Mouse (Mus musculus) limb, embryonic 14.5 days (tissue): ENCODE measurements at regions not wholly inside any gene's neighbourhood (a gene's known extent, or its start where the extent isn't known, plus 50 kb on each side); places are given as distances from the start of the nearest gene placed in this dataset.

Experiments used
- ATAC-seq: fragments of 200-750 bp; cut with Nextera tagmentation; 2 replicates; pipeline ENCODE4 v1.8.0; 2017; ENCODE audit warnings: low read depth, moderate number of reproducible peaks, moderate TSS enrichment; ENCODE audit not compliant: low FRiP score
- DNase-seq: peaks from one replicate; pipeline ENCODE4 v3.0.0-alpha.2; 2015; ENCODE audit warnings: low spot score
- H3K27ac ChIP-seq: fragments of 300-500 bp; sonication (generic); replicated peaks from 2 replicates; pipeline ENCODE4 v1.5.1; 2014; ENCODE audit warnings: low read depth, mild to moderate bottlenecking, low read length, moderate library complexity, mixed read lengths
- H3K27me3 ChIP-seq: fragments of 300-500 bp; sonication (generic); 2 replicates; pipeline ENCODE4 v1.6.1; 2014; ENCODE audit warnings: low read length, mixed read lengths; ENCODE audit not compliant: control insufficient read depth, insufficient read depth
- H3K36me3 ChIP-seq: fragments of 300-500 bp; sonication (generic); 2 replicates; pipeline ENCODE4 v1.6.1; 2014; ENCODE audit warnings: mild to moderate bottlenecking, low read length, moderate library complexity, mixed read lengths; ENCODE audit not compliant: control insufficient read depth, insufficient read depth
- H3K4me1 ChIP-seq: fragments of 300-500 bp; sonication (generic); 2 replicates; pipeline ENCODE4 v1.6.1; 2014; ENCODE audit warnings: antibody characterized with exemption, low read length, mixed read lengths; ENCODE audit not compliant: control insufficient read depth, insufficient read depth
- H3K4me2 ChIP-seq: fragments of 300-500 bp; sonication (generic); replicated peaks from 2 replicates; pipeline ENCODE4 v1.6.1; 2014; ENCODE audit warnings: low read depth, mild to moderate bottlenecking, low read length, moderate library complexity; ENCODE audit not compliant: severe bottlenecking
- H3K4me3 ChIP-seq: fragments of 300-500 bp; sonication (generic); replicated peaks from 2 replicates; pipeline ENCODE4 v1.5.1; 2014; ENCODE audit warnings: low read length
- H3K9ac ChIP-seq: fragments of 300-500 bp; sonication (generic); 2 replicates; pipeline ENCODE4 v1.6.1; 2014; ENCODE audit warnings: mild to moderate bottlenecking, low read depth, low read length, moderate library complexity; ENCODE audit not compliant: severe bottlenecking
- H3K9me3 ChIP-seq: fragments of 300-500 bp; sonication (generic); 2 replicates; pipeline ENCODE4 v1.6.1; 2016; ENCODE audit warnings: low read length; ENCODE audit not compliant: control insufficient read depth
- POLR2A ChIP-seq: fragments of 200-500 bp; IDR thresholded peaks from 2 replicates; pipeline ENCODE4 v1.8.0; 2012; ENCODE audit warnings: inconsistent platforms, mild to moderate bottlenecking, moderate library complexity, borderline replicate concordance; ENCODE audit not compliant: insufficient read depth, insufficient read length; ENCODE audit errors: extremely low read depth
- WGBS: fragments of 180-500 bp; shearing (Covaris S2); extraction: QIAGEN DNeasy Blood & Tissue Kit; methylation state at CpG from one replicate; pipeline ENCODE4 v1.1.7; 2014; 5-methylcytosine and 5-hydroxymethylcytosine counted together

DNA sequence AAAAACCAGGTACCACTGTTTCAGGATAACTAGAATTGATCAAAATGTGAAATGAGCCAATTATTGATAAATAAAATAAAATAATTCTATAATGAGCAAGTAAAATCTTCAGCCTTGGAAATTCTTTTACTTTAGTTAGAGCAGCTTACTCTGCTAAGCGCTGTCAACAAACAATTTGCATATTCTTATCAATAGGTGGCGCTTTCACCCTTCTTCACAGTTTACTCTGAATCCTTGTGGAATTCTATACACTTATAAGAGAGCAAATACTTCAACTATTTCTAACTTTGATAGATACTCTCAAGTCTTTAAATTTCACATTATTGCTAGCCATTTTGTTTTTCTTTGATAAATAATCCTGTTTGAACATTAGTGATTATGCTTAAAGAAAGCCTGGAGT is 812.5 kb upstream of the Klhl1 start:
- no peak for TF ChIP-seq POLR2A
- Histone ChIP-seq H3K27me3 (no peaks in the 10 kb centered on the region), H3K27ac (no peak overlapping the region), H3K9me3 (no peaks in the 10 kb centered on the region), H3K9ac (no peak overlapping the region), H3K4me3 (no peak overlapping the region), H3K36me3 (no peaks in the 10 kb centered on the region), H3K4me2 (no peak overlapping the region), H3K4me1 (no peaks in the 10 kb centered on the region)
- 8% methylated on average over 2 of the region's 2 CpGs for WGBS
- peak; percentile 75 for DNase-seq
- no peak for ATAC-seq

DNA sequence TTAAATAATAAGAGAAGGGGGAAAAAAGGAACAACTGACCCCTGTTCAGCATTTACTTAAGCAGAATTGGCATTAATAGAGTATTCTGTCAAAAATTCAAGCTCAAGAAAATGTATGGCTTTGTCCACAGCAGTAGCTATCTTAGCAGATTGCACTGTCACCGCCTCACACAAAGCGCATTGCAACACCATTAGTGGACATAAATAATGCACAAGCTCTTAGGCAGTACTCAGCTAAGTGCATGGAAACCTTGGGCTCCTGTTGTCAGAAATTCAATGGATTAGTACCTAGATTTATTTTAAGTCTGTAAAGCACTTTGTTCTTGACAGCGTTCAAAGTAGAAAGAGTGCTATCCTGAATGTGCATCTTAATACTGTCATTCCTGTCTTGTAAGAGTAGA is 811.1 kb upstream of the Klhl1 start:
- H3K4me1 ChIP-seq: no peaks in the 10 kb centered on the region
- no peaks in the 10 kb centered on the region for H3K27me3 ChIP-seq
- peaks cover 2% of the 10 kb centered on the region; the same call in 1 of the 2 replicates for H3K9me3 ChIP-seq
- H3K4me2 ChIP-seq: no peak overlapping the region
- no peak for DNase-seq
- no peaks in the 10 kb centered on the region for H3K36me3 ChIP-seq
- no peak overlapping the region for H3K27ac ChIP-seq
- TF ChIP-seq POLR2A: no peak
- H3K9ac ChIP-seq: no peak overlapping the region
- 64% methylated on average over 3 of the region's 3 CpGs for WGBS
- no peak for ATAC-seq
- H3K4me3 ChIP-seq: no peak overlapping the region

DNA sequence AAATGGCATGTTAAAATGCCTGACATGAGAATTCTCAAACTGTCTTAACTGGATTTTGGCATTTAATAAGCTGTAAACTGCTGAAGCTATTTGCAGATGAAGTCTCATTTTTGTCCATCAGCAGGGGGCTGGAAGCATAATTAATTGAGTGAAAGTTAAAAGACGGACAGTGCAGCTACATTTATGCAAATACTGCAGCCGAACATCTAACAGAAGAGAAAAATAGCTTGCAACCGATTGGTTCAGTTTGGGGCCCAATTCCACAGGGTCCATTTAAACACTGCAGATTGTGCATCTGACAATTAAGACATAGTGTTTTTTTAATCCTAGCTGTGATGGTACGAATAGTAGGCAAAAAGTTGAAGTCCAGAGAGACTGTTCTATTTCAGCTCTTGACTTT is 774.2 kb upstream of the Klhl1 start:
- TF ChIP-seq POLR2A: no peak
- DNase-seq (no peak), ATAC-seq (no peak)
- Histone ChIP-seq H3K27me3 (no peaks in the 10 kb centered on the region), H3K9me3 (no peaks in the 10 kb centered on the region), H3K4me1 (no peaks in the 10 kb centered on the region), H3K36me3 (no peaks in the 10 kb centered on the region), H3K9ac (no peak overlapping the region), H3K4me2 (no peak overlapping the region), H3K4me3 (no peak overlapping the region), H3K27ac (no peak overlapping the region)
- WGBS: 61% methylated on average over 4 of the region's 4 CpGs

DNA sequence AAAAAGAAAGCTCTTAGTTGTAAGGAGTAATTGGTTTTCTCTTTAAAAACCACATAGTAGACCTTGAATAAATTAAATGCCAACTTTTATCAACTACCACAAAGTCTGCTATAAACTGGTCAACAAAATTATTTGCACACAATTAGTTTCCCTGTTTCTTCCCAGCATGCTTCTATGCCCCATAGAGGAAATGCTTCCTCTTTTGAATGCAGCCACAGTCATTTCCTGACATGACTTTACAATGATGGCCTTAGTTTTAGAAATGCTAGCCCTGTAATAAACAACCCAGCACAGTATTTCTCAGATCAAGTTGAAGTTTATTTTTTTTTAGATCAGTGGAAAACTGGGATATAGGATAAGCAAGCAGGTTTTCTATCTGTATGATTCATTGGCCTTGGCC is 768.5 kb upstream of the Klhl1 start:
- H3K9me3 ChIP-seq: no peaks in the 10 kb centered on the region
- no peak overlapping the region for H3K9ac ChIP-seq
- no peak overlapping the region for H3K27ac ChIP-seq
- no peaks in the 10 kb centered on the region for H3K27me3 ChIP-seq
- H3K4me1 ChIP-seq: no peaks in the 10 kb centered on the region
- DNase-seq (no peak), ATAC-seq (no peak)
- TF ChIP-seq POLR2A: no peak
- H3K4me2 ChIP-seq: no peak overlapping the region
- H3K36me3 ChIP-seq: no peaks in the 10 kb centered on the region
- no peak overlapping the region for H3K4me3 ChIP-seq

DNA sequence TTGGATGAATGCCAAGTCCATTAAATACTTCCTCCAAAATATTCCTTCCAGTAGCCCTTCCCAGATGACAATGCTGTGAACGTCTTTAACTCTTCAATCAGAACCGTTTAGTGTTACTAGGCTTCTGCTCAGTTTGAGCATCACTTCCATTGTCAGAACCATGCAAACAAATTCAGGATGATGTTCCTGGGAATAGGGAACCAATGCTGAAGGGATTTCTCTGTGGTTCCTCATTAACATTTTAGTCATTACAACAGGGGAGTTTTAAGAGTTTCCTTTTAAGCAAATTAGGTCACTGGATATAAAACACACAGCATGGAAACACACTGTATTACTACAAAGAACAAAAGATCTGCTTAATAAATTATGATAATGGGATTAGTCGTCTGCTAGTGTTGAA is 739.6 kb upstream of the Klhl1 start:
- Histone ChIP-seq H3K4me2 (no peak overlapping the region), H3K27ac (no peak overlapping the region), H3K9me3 (no peaks in the 10 kb centered on the region), H3K9ac (no peak overlapping the region), H3K27me3 (no peaks in the 10 kb centered on the region), H3K4me1 (no peaks in the 10 kb centered on the region), H3K36me3 (no peaks in the 10 kb centered on the region), H3K4me3 (no peak overlapping the region)
- WGBS: 35% methylated on average over 3 of the region's 3 CpGs
- DNase-seq: no peak
- no peak for ATAC-seq
- no peak for TF ChIP-seq POLR2A
